Mouse (Mus musculus): ENCODE measurements around the gene Capns1.

DNA sequence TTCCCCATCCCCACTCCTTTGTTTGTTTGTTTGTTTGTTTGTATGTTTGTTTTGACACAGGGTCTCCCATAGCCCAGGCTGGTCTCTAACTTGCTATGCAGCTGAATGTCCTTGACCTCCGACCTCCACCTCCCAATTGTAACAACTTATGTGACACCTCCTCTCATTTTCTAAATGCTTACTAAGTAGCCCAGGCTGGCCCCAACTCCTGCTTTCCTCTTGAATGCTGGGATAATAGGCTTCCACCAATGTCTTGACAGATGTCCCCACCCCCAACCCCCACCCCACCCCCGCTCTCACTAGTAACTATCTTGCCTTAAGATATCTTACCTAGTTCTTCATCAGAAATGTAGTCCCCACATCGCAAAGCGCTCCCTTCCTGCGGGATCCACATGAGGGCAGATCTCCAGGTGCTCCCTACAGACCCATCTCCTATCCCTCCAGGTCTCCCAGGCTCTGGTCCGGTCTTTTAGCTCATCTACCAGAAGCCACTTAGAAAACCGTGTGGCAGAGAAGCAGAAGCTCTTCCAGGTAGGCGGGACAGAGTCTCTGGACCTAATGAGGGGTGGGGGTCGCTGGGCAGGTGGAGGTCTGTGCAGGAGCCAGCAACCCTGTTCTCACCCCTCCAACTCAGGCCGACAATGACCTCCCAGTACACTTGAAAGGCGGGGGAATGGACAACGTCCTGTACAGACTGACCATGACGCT is 13.8 kb downstream of the Capns1 start:
- no peak for TF ChIP-seq POLR2A (IDR thresholded peaks at IDR 0.05; ENCODE audit: insufficient read length, low read depth)
- TF ChIP-seq REST (IDR thresholded peaks at IDR 0.05; ENCODE audit: insufficient read depth, insufficient read length) = no peak
